Mouse (Mus musculus): ENCODE results near the gene Akr7a5.

DNA sequence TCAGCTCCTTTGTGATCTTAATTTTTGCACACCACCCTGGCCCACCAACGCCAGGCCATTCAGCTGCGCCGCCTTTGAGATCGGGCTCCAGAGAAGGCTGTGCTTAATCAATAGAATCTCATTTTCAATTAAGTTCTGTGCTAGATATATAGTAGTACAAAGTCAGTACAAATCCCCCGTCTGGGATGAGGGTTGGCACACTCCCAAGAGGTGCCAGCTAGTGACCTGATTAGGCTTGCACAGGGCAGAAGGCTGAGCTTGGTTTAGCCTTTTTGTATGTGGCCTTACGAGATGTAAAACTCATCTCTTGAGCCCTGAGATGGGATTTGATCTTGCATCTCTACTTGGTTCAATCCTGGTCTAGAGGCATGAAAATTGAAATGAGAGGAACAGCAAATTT is 47.6 kb upstream of the Akr7a5 start:
- TF ChIP-seq POLR2A (IDR thresholded peaks at IDR 0.05; ENCODE audit: low read depth, low read length) (no peak), CTCF (conservative IDR thresholded peaks at IDR 0.05; ENCODE audit: insufficient read depth, insufficient read length, low read depth, low read length) (no peak)
